Mouse (Mus musculus): Measurements from ENCODE around the gene 3110082I17Rik. TPM values are rescaled to one million over a fixed set of nuclear protein-coding genes. Genes with fewer than 3 reads are reported as not detected.

The 3110082I17Rik gene
- polyA plus RNA-seq, 1 experiment from 2014 or later: 34.1 TPM

DNA sequence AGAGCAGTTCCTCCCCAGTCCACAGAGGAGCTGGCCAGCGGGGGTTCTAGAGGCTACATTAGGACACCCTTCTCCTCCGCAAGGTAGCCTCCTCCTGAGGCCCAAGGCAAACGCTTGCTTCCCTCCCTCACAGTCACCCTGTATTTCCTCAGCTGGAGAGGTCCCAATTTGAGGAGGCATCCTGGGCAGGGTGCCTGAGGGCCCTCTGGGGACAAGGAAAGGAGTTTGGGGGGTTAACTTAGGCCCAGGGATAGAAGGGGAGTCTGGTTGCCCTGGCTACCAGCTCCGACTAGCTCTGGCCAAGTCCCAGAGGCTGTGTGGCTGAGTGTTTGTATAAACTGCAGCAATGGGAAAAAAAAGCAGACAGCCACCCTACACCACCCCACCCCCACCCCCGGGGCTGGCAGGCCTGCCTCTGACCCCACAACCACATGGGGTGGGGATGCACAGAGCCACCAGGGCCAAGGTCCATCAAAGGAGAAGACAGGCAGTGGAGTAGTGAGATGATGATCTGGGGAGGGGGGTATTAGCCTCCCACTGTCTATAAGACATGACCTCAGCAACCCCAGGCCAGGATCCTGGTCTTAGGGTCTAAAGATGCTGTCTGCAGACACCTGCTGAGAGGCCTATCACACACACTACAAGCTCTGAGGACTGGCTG, 95.3 kb downstream of the 3110082I17Rik start:
- no peaks in the 10 kb centered on the region for H3K36me3 ChIP-seq (ENCODE audit: control insufficient read depth, insufficient read depth, low read length)
- peaks cover 3% of the 10 kb centered on the region for H3K4me1 ChIP-seq (ENCODE audit: control insufficient read depth, insufficient read depth, low read length)
- H3K27ac ChIP-seq (ENCODE audit: low read depth, low read length): no peak overlapping the region
- no peaks in the 10 kb centered on the region for H3K9me3 ChIP-seq (ENCODE audit: control insufficient read depth, low read length)
- H3K27me3 ChIP-seq (ENCODE audit: control insufficient read depth, insufficient read depth, low read length): no peaks in the 10 kb centered on the region
- DNase-seq (ENCODE audit: low spot score, missing footprints): peak; percentile 91
- WGBS: 35% methylated on average over 5 of the region's 5 CpGs
- peak; percentile 26; the same call in 1 of the 2 replicates for ATAC-seq (ENCODE audit: low FRiP score)
- no peak overlapping the region; the same call in 1 of the 2 replicates for H3K9ac ChIP-seq (ENCODE audit: low read length)
- H3K4me3 ChIP-seq (ENCODE audit: low read depth, low read length): no peak overlapping the region
- no peak overlapping the region for H3K4me2 ChIP-seq

DNA sequence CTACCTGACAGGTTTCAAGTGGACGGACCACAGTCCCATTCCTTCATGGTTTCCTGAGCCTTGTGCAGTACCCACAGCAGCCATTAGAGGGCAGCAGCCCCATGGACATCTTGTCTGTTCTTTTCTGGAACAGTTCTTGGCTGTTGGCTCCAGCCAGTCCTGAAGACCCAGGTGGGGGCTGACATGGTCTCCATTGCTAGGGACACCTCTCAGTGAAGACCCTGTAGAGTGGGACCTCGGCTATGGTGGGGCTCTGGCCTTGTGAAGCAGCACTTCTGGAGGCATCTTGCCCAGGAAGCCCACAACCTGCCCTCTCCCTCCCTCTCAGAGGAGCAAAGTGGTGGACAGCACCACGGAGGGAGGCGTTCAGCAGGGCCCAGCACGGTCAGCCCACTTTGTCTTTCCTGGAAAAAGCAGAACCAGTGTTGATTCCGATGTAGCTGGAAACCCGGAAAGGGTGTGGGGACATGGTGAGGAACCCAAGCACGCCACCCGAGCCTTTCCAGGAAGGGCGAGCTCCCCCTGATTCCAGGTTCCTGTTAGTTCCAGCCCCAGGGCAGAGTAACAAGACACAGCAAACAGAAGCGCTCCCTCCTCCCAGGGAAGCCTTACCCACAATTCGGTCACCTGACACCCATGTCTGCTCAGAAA, 95.9 kb downstream of the 3110082I17Rik start:
- peaks cover 3% of the 10 kb centered on the region for H3K4me1 ChIP-seq (ENCODE audit: control insufficient read depth, insufficient read depth, low read length)
- H3K9me3 ChIP-seq (ENCODE audit: control insufficient read depth, low read length): no peaks in the 10 kb centered on the region
- no peaks in the 10 kb centered on the region for H3K27me3 ChIP-seq (ENCODE audit: control insufficient read depth, insufficient read depth, low read length)
- H3K36me3 ChIP-seq (ENCODE audit: control insufficient read depth, insufficient read depth, low read length): no peaks in the 10 kb centered on the region
- 40% methylated on average over 12 of the region's 12 CpGs for WGBS
- H3K4me2 ChIP-seq: no peak overlapping the region
- no peak overlapping the region; the same call in 1 of the 2 replicates for H3K9ac ChIP-seq (ENCODE audit: low read length)
- H3K27ac ChIP-seq (ENCODE audit: low read depth, low read length): no peak overlapping the region
- peak; percentile 54 for ATAC-seq (ENCODE audit: low FRiP score)
- DNase-seq (ENCODE audit: low spot score, missing footprints): peak; percentile 99
- no peak overlapping the region for H3K4me3 ChIP-seq (ENCODE audit: low read depth, low read length)

DNA sequence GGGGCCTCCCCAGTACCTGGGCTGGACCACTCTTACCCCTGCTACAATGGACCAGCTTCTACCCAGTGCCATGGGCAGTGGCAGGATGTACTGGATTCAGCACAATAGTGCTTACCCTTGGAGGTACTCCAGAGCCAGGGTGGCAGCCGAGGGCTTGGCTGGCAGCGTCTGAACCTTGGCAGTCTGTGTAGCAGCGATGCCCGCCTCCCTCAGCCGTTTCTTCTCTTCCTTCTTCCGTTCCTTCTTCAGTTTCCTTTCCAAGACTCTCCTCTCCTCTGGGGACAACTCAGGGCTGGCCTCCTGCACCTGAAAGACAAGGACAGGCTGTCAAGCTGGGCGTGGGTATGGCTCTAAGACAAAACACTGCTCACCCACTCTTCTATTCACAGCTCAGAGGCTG, 96.5 kb downstream of the 3110082I17Rik start:
- DNase-seq (ENCODE audit: low spot score, missing footprints) (no peak), ATAC-seq (ENCODE audit: low FRiP score) (no peak)
- Histone ChIP-seq H3K27me3 (ENCODE audit: control insufficient read depth, insufficient read depth, low read length) (no peaks in the 10 kb centered on the region), H3K4me1 (ENCODE audit: control insufficient read depth, insufficient read depth, low read length) (peaks cover 3% of the 10 kb centered on the region), H3K4me3 (ENCODE audit: low read depth, low read length) (no peak overlapping the region), H3K36me3 (ENCODE audit: control insufficient read depth, insufficient read depth, low read length) (no peaks in the 10 kb centered on the region), H3K9ac (ENCODE audit: low read length) (no peak overlapping the region), H3K4me2 (no peak overlapping the region), H3K27ac (ENCODE audit: low read depth, low read length) (no peak overlapping the region), H3K9me3 (ENCODE audit: control insufficient read depth, low read length) (no peaks in the 10 kb centered on the region)
- 72% methylated on average over 7 of the region's 7 CpGs for WGBS

DNA sequence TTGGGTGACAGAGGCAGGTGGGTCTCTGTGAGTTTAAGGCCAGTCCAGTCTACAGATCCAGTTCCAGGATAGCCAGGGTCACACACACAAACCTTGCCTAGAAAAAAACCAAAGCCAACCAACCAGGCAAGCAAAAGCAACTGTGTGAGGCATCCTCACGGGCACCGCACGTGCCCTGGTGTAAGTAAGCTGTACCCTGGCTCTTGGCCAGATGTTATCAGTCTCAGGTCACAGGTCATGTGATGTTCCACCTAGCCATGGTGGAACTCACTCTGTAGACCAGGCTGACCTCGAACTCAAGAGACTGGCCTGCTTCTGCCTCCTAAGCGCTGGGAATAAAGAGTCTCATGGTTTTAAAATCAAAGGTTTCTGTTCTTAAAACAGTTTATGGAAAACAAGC, 101.1 kb downstream of the 3110082I17Rik start:
- Histone ChIP-seq H3K9ac (ENCODE audit: low read length) (no peak overlapping the region), H3K27ac (ENCODE audit: low read depth, low read length) (no peak overlapping the region), H3K4me3 (ENCODE audit: low read depth, low read length) (no peak overlapping the region), H3K36me3 (ENCODE audit: control insufficient read depth, insufficient read depth, low read length) (no peaks in the 10 kb centered on the region), H3K9me3 (ENCODE audit: control insufficient read depth, low read length) (no peaks in the 10 kb centered on the region), H3K27me3 (ENCODE audit: control insufficient read depth, insufficient read depth, low read length) (no peaks in the 10 kb centered on the region), H3K4me1 (ENCODE audit: control insufficient read depth, insufficient read depth, low read length) (no peaks in the 10 kb centered on the region), H3K4me2 (no peak overlapping the region)
- no peak for ATAC-seq (ENCODE audit: low FRiP score)
- WGBS: 94% methylated on average over 5 of the region's 5 CpGs
- no peak for DNase-seq (ENCODE audit: low spot score, missing footprints)

DNA sequence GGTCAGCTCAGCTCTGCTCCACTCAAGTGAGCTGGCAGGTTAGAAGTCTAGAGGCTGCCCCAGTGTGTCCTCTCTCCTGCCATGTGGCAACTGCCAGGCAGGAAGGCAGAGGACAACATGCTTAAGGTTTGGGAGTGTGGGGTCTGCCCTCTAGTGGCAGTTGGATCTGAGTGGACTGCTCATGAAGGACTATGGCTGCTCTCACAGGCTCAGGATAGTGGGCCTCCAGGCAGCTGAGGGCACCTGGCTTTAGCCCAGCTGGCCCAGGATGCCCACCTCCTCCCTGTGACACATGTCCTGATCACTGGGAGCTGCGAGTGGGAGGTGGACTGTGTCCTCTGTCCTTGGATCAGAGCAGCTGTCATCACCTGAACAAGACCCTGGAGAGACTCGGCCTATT, 101.7 kb downstream of the 3110082I17Rik start:
- 81% methylated on average over 2 of the region's 2 CpGs for WGBS
- Histone ChIP-seq H3K27ac (ENCODE audit: low read depth, low read length) (no peak overlapping the region), H3K9ac (ENCODE audit: low read length) (no peak overlapping the region), H3K27me3 (ENCODE audit: control insufficient read depth, insufficient read depth, low read length) (no peaks in the 10 kb centered on the region), H3K9me3 (ENCODE audit: control insufficient read depth, low read length) (no peaks in the 10 kb centered on the region), H3K4me2 (no peak overlapping the region), H3K4me3 (ENCODE audit: low read depth, low read length) (no peak overlapping the region), H3K36me3 (ENCODE audit: control insufficient read depth, insufficient read depth, low read length) (no peaks in the 10 kb centered on the region), H3K4me1 (ENCODE audit: control insufficient read depth, insufficient read depth, low read length) (no peaks in the 10 kb centered on the region)
- ATAC-seq (ENCODE audit: low FRiP score) (peak; percentile 15; the same call in 1 of the 2 replicates), DNase-seq (ENCODE audit: low spot score, missing footprints) (no peak)

DNA sequence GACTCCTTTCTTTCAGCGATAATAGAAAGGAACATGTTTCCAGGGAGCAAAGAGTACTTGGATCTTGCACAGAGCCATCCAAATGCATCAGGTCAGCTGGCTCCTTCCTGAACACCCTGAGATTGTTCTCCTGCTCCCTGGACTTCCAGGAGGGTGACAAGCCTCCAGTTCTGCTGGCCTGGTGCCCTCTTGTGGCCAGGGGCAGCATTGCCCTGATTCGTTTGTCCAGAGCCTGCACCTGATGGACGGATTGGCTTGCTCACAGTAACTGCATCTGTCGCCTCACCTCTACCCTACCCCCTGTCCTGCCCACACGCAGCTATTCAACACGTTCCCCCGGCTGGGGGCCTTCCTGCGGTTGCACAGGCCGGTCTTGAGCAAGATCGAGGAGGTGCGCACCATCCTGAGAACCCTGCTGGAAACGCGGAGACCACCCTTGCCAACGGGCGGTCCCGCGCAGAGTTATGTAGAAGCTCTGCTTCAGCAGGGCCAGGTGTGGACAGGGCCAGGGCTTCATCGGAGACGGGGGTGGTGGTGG, 105.0 kb downstream of the 3110082I17Rik start:
- DNase-seq (ENCODE audit: low spot score, missing footprints) (peak; percentile 97), ATAC-seq (ENCODE audit: low FRiP score) (peak; percentile 27; the same call in 1 of the 2 replicates)
- Histone ChIP-seq H3K36me3 (ENCODE audit: control insufficient read depth, insufficient read depth, low read length) (no peaks in the 10 kb centered on the region), H3K27me3 (ENCODE audit: control insufficient read depth, insufficient read depth, low read length) (no peaks in the 10 kb centered on the region), H3K27ac (ENCODE audit: low read depth, low read length) (no peak overlapping the region), H3K4me1 (ENCODE audit: control insufficient read depth, insufficient read depth, low read length) (no peaks in the 10 kb centered on the region), H3K9ac (ENCODE audit: low read length) (no peak overlapping the region), H3K9me3 (ENCODE audit: control insufficient read depth, low read length) (no peaks in the 10 kb centered on the region), H3K4me3 (ENCODE audit: low read depth, low read length) (no peak overlapping the region), H3K4me2 (no peak overlapping the region)
- WGBS: 36% methylated on average over 19 of the region's 19 CpGs

DNA sequence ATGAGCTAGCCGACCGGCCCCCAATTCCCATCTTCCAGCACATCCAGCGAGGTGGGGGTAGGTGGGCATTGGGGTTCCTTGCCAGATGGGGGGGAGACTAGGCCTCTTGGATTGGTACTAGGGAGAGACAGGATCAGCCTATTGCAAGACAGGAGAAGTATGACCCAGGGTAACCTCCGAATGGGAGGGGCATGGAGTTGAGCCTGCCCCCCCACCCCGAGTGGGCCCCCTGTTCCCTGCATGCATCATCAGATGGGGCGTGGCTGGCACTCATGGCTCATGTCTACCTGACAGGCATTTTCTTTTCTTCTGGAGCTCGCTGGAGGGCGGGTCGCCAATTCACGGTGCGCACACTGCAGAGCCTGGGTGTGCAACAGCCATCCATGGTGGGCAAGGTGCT, 106.4 kb downstream of the 3110082I17Rik start:
- 88% methylated on average over 11 of the region's 11 CpGs for WGBS

DNA sequence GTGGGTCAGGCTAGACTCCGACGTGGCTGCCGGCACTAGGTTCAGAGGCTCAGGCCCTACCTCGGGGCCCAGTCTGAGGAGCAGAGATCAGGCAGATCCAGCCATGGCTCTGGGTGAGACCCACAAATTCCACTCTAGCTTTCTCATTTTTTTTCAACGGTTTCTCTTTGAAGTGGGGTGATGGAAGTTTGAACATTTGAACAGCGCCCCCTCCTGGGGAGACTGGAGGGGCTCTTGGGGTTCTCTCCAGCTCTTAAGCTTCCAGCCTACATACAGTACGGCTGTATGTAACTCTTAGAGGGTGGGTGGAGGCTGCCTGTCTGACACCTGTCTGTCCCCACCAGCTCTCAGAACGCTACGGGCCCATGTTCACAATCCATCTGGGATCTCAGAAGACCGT, 106.8 kb downstream of the 3110082I17Rik start:
- H3K36me3 ChIP-seq (ENCODE audit: control insufficient read depth, insufficient read depth, low read length): no peaks in the 10 kb centered on the region
- ATAC-seq (ENCODE audit: low FRiP score): no peak
- no peaks in the 10 kb centered on the region for H3K27me3 ChIP-seq (ENCODE audit: control insufficient read depth, insufficient read depth, low read length)
- no peaks in the 10 kb centered on the region for H3K9me3 ChIP-seq (ENCODE audit: control insufficient read depth, low read length)
- peak; percentile 90 for DNase-seq (ENCODE audit: low spot score, missing footprints)
- no peak overlapping the region for H3K4me3 ChIP-seq (ENCODE audit: low read depth, low read length)
- WGBS: 63% methylated on average over 10 of the region's 10 CpGs
- no peak overlapping the region for H3K27ac ChIP-seq (ENCODE audit: low read depth, low read length)
- no peak overlapping the region for H3K4me2 ChIP-seq
- H3K9ac ChIP-seq (ENCODE audit: low read length): no peak overlapping the region
- no peaks in the 10 kb centered on the region for H3K4me1 ChIP-seq (ENCODE audit: control insufficient read depth, insufficient read depth, low read length)

More for the DNA sequence above, 106.4 kb downstream of the 3110082I17Rik start:
- Histone ChIP-seq H3K9ac (ENCODE audit: low read length) (no peak overlapping the region), H3K36me3 (ENCODE audit: control insufficient read depth, insufficient read depth, low read length) (no peaks in the 10 kb centered on the region), H3K4me3 (ENCODE audit: low read depth, low read length) (no peak overlapping the region), H3K27ac (ENCODE audit: low read depth, low read length) (no peak overlapping the region), H3K27me3 (ENCODE audit: control insufficient read depth, insufficient read depth, low read length) (no peaks in the 10 kb centered on the region), H3K9me3 (ENCODE audit: control insufficient read depth, low read length) (no peaks in the 10 kb centered on the region), H3K4me1 (ENCODE audit: control insufficient read depth, insufficient read depth, low read length) (no peaks in the 10 kb centered on the region), H3K4me2 (no peak overlapping the region)
- DNase-seq (ENCODE audit: low spot score, missing footprints) (no peak), ATAC-seq (ENCODE audit: low FRiP score) (no peak)

DNA sequence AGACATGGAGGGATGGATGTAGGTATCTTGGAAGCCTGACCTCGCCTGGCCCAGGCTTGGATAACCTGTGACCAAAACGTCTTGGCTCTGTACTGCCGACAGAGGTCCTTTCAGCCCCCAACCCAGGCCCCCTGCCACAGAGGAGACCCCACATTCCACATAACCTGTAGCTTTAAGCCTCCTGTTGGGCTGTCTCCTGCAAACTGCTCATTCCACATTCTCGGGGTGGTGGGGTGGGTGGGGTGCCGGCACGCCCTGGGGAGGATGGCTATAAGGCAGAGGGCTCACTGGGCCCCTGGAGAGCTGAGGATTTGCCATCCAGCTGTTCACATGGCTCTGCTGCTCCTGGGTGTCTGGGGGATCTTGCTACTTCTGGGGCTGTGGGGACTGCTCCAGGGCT, 108.0 kb downstream of the 3110082I17Rik start, which contains the start of gene Cyp2w1:
TSS of gene Cyp2w1 (plus strand) at position 301 of the 400 bp plus-strand sequence.
- Histone ChIP-seq H3K9me3 (ENCODE audit: control insufficient read depth, low read length) (no peaks in the 10 kb centered on the region), H3K4me3 (ENCODE audit: low read depth, low read length) (no peak within 1 kb of the TSS), H3K36me3 (ENCODE audit: control insufficient read depth, insufficient read depth, low read length) (no peaks in the 10 kb centered on the region), H3K27ac (ENCODE audit: low read depth, low read length) (no peak within 1 kb of the TSS), H3K9ac (ENCODE audit: low read length) (no peak within 1 kb of the TSS), H3K27me3 (ENCODE audit: control insufficient read depth, insufficient read depth, low read length) (no peaks in the 10 kb centered on the region), H3K4me1 (ENCODE audit: control insufficient read depth, insufficient read depth, low read length) (no peaks in the 10 kb centered on the region), H3K4me2 (no peak within 1 kb of the TSS)
- DNase-seq (ENCODE audit: low spot score, missing footprints) (no peak), ATAC-seq (ENCODE audit: low FRiP score) (no peak)
- WGBS: 62% methylated on average over 6 of the region's 6 CpGs

All from midbrain, embryonic 11.5 days (tissue).